Mouse (Mus musculus) kidney, embryonic 14.5 days (tissue): ENCODE measurements around the gene Gm16440. TPM values are rescaled to one million over a fixed set of nuclear protein-coding genes. Genes with fewer than 3 reads are reported as not detected.
A peak's percentile ranks its signal among the peaks of the same experiment; 100 is the strongest.
"Not testable (repeated sequence)": the region's sequence is repeated elsewhere in the genome, so short reads cannot be mapped to it uniquely, and the experiment has no call there.

Experiments
- ATAC-seq: fragments of 200-750 bp; cut with Nextera tagmentation; 2 replicates; pipeline ENCODE4 v1.8.0; 2017; ENCODE audit warnings: moderate number of reproducible peaks, mild to moderate bottlenecking, moderate TSS enrichment, moderate library complexity; ENCODE audit not compliant: low FRiP score, low TSS enrichment
- H3K27ac ChIP-seq: fragments of 300-500 bp; sonication (generic); 2 replicates; pipeline ENCODE4 v1.5.1; 2014; ENCODE audit warnings: low read depth, mild to moderate bottlenecking, low read length, moderate library complexity, mixed read lengths
- H3K27me3 ChIP-seq: fragments of 300-500 bp; sonication (generic); 2 replicates; pipeline ENCODE4 v1.6.1; 2014; ENCODE audit warnings: mild to moderate bottlenecking, low read length; ENCODE audit not compliant: control insufficient read depth, insufficient read depth
- H3K36me3 ChIP-seq: fragments of 300-500 bp; sonication (generic); 2 replicates; pipeline ENCODE4 v1.6.1; 2014; ENCODE audit warnings: low read length, mixed read lengths; ENCODE audit not compliant: control insufficient read depth, insufficient read depth
- H3K4me1 ChIP-seq: fragments of 300-500 bp; sonication (generic); 2 replicates; pipeline ENCODE4 v1.6.1; 2014; ENCODE audit warnings: low read length, mixed read lengths; ENCODE audit not compliant: control insufficient read depth, insufficient read depth
- H3K4me2 ChIP-seq: fragments of 300-500 bp; sonication (generic); replicated peaks from 2 replicates; pipeline ENCODE4 v1.6.1; 2014; ENCODE audit warnings: low read depth, mild to moderate bottlenecking, low read length
- H3K4me3 ChIP-seq: fragments of 300-500 bp; sonication (generic); 2 replicates; pipeline ENCODE4 v1.5.1; 2014; ENCODE audit warnings: mild to moderate bottlenecking, low read length
- H3K9ac ChIP-seq: fragments of 300-500 bp; sonication (generic); 2 replicates; pipeline ENCODE4 v1.6.1; 2014; ENCODE audit warnings: low read depth, mild to moderate bottlenecking, low read length, moderate library complexity
- H3K9me3 ChIP-seq: fragments of 300-500 bp; sonication (generic); 2 replicates; pipeline ENCODE4 v1.6.1; 2016; ENCODE audit warnings: low read length; ENCODE audit not compliant: control insufficient read depth
- whole genome bisulfite sequencing: fragments of 180-500 bp; shearing (Covaris S2); extraction: QIAGEN DNeasy Blood & Tissue Kit; methylation state at CpG from one replicate; pipeline ENCODE4 v1.1.7; 2014; 5-methylcytosine and 5-hydroxymethylcytosine counted together
- polyA plus RNA-seq: library from polyadenylated mRNA; unstranded; fragments of >200 nt; fragmentation: Nextera tagmentation; extraction: Ambion mirVana; gene quantifications from 2 replicates; pipeline ENCODE4 v1.2.1, GENCODE M21; 2014

Gm16440 gene
- polyA plus RNA-seq, result not detected in 2 replicates

DNA sequence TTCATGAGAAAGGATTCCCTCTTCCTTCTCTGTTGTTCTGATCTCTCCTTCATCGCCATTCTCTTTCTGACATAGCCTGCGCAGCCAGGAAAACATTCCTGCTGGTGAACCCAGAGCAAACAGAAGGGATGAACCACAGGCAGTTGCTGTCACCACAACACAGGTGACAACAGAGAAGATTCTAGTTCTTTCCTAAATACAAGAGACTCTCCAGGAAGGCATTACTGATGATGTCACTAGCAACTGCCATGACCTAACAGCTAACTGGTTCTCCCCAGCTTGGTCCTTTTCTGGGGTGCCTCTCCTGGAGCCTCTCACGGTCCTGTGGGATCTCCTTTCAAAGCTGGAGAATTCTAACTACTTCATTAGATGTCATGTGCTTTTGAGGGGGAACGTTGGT is at the start of gene Gm16440:
Gene Gm16440, minus strand, starts transcription at position 101 of the 400 bp plus-strand sequence.
- not testable (repeated sequence) for H3K27me3 ChIP-seq, H3K4me3 ChIP-seq, H3K36me3 ChIP-seq, H3K9ac ChIP-seq, H3K27ac ChIP-seq, H3K4me1 ChIP-seq, H3K9me3 ChIP-seq, H3K4me2 ChIP-seq, ATAC-seq
- WGBS, result 90% methylated on average over 2 of the region's 4 CpGs

DNA sequence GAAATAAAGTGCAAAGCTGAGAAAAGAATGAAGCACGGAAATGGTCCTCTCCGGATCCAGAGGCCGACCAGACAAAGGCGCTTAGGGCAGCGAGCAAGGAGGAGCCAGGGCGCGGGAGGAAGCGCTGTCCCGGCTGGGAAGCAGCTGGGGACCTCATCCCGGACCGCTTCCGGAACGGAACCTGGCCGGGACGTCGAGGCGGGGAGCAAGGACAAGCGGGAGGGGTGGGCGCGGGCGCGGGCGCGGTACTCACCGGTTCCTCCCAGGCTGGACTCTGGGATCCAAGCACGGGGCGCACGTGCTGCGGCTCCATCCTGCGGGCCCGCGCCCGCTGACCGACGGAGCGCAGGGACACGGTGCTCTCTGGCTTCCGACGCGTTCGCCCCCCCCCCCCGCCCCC is 36.6 kb upstream of the Gm16440 start:
- H3K36me3 ChIP-seq, H3K27ac ChIP-seq, ATAC-seq, H3K4me3 ChIP-seq, H3K9me3 ChIP-seq, H3K4me1 ChIP-seq, H3K27me3 ChIP-seq, H3K9ac ChIP-seq, H3K4me2 ChIP-seq: not testable (repeated sequence)
- WGBS, result 4% methylated on average over 25 of the region's 42 CpGs

DNA sequence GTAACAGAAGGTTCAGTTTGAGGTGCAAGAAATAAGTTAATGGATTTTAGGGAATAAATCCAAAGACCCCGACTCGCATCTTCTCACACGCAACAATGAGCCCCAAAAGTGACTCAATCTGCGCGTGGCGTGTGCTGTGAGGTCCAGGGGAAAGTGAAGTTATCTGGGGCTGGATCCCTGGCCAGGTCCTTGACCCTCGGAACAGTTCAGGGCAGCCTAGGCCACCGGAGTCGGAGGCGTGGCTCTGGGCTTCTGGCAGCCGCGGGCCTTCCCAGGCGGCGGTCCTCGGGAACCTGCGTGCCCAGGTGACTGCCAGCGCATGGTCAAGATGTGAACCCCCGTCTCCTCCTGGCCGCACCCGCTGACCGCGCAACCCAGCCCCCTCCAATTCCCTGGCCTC is 36.2 kb upstream of the Gm16440 start:
- H3K4me2 ChIP-seq, result 0 out of 2 replicates have a peak overlapping the region, but pooled peaks have one; percentile 10
- WGBS, result 17% methylated on average over 14 of the region's 22 CpGs

DNA sequence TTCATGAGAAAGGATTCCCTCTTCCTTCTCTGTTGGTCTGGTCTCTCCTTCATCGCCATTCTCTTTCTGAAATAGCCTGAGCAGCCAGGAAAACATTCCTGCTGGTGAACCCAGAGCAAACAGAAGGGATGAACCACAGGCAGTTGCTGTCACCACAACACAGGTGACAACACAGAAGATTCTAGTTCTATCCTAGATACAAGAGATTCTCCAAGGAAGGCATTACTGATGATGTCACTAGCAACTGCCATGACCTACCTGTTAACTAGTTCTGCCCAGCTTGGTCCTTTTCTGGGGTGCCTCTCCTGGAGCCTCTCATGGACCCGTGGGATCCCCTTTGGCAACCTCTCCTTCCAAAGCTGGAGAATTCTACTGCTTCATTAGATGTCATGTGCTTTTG is 22.3 kb upstream of the Gm16440 start, which contains the start of gene Gm3591:
Gene Gm3591, minus strand, starts transcription at position 101 of the 400 bp plus-strand sequence.
- not testable (repeated sequence) for H3K9ac ChIP-seq, H3K4me1 ChIP-seq, H3K4me2 ChIP-seq, H3K27me3 ChIP-seq, H3K9me3 ChIP-seq, H3K27ac ChIP-seq, ATAC-seq, H3K4me3 ChIP-seq, H3K36me3 ChIP-seq
- WGBS, result no CpG with 5 or more reads among the region's 2 CpGs

More for the DNA sequence above, 36.2 kb upstream of the Gm16440 start:
- H3K27me3 ChIP-seq, H3K9me3 ChIP-seq, H3K9ac ChIP-seq, H3K4me1 ChIP-seq, H3K27ac ChIP-seq, H3K36me3 ChIP-seq, H3K4me3 ChIP-seq, ATAC-seq: not testable (repeated sequence)

DNA sequence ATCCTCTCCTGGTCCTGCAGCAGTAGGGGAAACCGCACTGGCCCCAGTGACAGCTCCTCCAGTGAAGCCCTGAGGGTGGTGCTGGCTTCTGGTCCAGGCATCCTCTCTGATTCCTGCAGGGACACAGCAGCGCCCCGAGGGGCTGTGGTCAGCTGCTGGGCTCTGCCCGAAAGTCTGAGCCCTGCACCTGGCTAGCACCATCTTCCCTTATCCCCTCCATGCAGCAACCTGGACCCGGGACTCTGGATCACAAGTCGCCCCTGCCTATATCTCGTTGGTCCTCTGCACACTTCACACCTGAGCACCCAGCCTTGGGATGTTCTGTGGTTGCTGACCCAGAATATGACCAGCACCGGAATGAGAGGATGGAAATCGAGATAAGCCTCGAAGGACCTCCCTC is 46.5 kb downstream of the Gm16440 start, which contains the start of gene Gm3618:
Gene Gm3618, minus strand, starts transcription at position 101 of the 400 bp plus-strand sequence.
- H3K27me3 ChIP-seq, H3K27ac ChIP-seq, H3K36me3 ChIP-seq, H3K9ac ChIP-seq, H3K4me2 ChIP-seq, ATAC-seq, H3K4me3 ChIP-seq, H3K9me3 ChIP-seq, H3K4me1 ChIP-seq: not testable (repeated sequence)
- no CpG with 5 or more reads among the region's 10 CpGs for WGBS

Other genes with a start within 250 kb of the Gm16440 start
- gene Gm21560, start 171.0 kb downstream of the Gm16440 start, polyA plus RNA-seq, result not detected in 2 replicates
- gene Gm3411, start 103.1 kb downstream of the Gm16440 start, polyA plus RNA-seq, result 0.74 and 1.1 TPM in 2 replicates
- not detected in 2 replicates for gene Gm21103, start 85.5 kb downstream of the Gm16440 start, polyA plus RNA-seq
- gene Gm3618, start 46.6 kb downstream of the Gm16440 start, polyA plus RNA-seq, result not detected in 2 replicates
- gene Gm3591, start 22.2 kb upstream of the Gm16440 start, polyA plus RNA-seq, result 0.74 and 1.4 TPM in 2 replicates
- not detected in 2 replicates for gene Gm3594, start 54.3 kb upstream of the Gm16440 start, polyA plus RNA-seq
- gene Gm8356, start 147.0 kb upstream of the Gm16440 start, polyA plus RNA-seq, result not detected in 2 replicates
- not detected in 2 replicates for gene Gm3629, start 200.3 kb upstream of the Gm16440 start, polyA plus RNA-seq
- not detected in 2 replicates for gene Gm3460, start 232.1 kb upstream of the Gm16440 start, polyA plus RNA-seq